Mouse (Mus musculus): ENCODE measurements at regions not wholly inside any gene's neighbourhood (a gene's known extent, or its start where the extent isn't known, plus 50 kb on each side); places are given as distances from the start of the nearest gene placed in this dataset.

DNA sequence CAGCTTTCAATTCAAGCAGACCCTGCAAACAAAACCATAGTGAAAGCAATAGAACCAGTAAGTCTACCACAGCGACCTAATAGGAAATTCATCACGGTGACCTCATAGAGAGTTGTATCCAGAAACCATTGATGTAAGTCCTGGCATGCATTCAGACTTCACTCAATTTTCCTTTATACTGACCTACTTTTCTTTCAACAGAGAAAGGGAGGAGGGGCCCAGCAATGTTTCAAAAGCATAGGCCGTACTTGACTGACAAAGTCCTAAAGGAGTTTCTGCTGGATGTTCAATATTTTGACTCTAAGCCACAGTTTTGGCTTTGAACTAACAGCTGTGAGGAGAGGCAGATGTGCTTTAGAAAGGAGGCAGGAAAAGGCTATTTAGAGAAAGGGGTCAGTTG is 88.4 kb downstream of the AI593442 start:
- DNase-seq (ENCODE audit: low spot score in 2 of 2) = no peak
- intact Hi-C loops (cut with DNase I) = no loop called here

DNA sequence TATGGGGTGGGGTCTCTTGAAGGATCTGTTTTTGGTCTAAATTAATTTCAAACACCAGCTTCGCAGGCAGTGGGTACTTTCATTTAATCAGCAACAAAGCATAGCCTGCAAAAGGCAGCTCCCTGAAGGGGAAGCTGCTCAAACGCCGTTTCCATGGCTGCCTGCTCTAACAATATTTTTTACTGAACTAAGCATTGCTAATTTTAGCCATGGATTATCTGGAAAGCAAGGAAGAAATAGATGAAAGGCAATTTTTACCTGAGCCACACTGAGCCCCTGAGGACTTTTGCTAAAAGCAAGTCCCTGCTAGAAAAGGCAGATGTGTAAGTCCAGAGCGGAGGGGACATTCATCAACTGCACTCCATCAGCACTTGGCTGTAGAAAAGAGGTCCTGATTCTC is 105.5 kb downstream of the AI593442 start:
- DNase-seq (ENCODE audit: low spot score in 2 of 2) = peak; percentile 11 to 12
- intact Hi-C loops (cut with DNase I) = no loop called here

DNA sequence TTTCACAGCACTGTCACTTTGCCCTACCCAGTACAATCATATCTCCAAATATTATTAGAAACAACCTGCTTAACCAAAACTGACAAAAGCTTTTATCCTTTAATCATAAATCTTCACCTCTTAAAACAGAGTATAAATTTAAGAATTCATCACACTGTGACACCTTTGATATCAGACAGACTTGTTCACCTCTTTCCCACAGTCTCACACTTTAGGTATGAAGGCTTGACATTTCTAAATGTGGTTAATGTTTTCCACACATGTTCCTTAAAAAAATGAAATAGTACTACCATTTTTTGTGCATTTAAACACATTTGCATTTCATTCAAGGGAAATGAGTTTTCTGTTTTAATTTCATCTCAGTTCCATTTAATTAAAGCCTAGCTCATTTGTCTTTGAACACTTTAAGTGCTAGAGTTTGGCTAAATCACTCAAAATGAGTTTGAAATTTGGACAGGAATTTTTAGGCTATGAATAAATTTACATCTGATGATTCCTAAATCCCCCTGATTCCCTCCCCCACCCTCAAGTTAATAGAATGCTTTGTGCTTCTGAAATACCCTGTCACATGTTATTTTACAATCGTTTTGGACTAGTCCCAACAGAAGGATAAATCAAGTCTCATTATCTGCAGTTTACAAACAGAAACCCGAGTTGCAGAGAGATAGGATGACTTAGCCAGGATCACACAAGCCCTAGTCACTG is 127.9 kb downstream of the AI593442 start:
- intact Hi-C loops (cut with DNase I) = no loop called here
- DNase-seq (ENCODE audit: low spot score in 2 of 2) = no peak

DNA sequence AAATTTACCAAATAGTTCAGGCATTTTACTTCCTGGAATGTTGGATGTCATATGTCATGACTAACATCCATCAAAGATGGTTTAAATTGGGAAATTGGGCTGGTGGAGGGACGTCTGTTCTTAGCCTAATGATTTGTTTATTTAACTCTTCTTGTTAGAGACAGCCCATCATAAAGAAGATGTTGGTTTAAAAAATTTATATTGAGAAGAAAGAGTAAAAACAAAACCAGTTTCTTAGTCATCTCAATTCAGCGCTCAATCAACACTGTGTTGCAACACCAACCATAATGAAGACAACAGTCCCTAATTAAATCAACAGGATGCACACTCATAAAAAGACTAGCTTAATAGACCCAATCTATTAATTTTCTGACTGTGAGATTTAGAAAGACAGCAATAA is 133.5 kb downstream of the AI593442 start:
- intact Hi-C loops (cut with DNase I) = no loop called here
- no peak for DNase-seq (ENCODE audit: low spot score in 2 of 2)

DNA sequence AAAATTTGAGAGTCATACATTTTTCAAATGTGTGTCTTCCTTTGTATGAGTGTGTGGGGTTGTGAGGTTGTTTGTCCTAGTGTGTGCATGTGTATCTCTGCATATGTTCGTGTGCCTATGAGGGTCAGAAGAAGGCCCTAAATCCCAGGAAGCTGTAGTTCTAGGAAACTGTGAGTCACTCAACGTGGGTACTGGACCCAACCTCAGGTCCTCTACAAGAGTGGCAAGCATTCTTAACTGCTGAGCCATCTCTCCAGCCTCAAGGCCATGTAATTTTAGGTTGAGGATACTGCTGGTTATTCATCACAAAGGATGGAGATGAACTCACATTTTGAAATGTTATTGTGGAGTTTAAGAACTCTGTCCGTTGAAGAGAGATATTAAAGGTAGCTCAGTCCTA is 140.5 kb downstream of the AI593442 start:
- DNase-seq (ENCODE audit: low spot score in 2 of 2) = no peak
- intact Hi-C loops (cut with DNase I) = no loop called here

DNA sequence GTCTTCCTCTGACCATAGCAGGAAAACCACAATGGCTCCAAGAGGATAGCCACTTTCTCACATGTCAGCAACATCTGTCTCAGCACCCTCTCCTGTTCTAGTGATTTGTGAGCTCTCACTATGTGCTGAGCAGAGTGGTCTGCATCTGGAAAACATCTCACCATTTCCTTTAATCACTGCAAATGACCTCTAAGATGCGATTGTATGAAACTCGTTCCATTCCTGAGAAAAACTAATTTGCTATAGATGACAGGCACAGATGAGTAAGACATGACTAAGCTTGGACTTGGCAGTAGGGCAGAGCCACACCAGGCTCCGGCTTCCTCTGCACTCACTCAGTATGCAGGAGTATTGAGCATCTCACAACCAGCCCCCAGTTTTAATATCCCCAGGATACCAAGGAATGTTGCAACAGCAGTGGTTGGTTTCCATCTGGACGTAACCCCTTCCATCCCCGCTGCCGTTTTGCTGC is 150.1 kb downstream of the AI593442 start:
- intact Hi-C loops (cut with DNase I) = no loop called here
- DNase-seq (ENCODE audit: low spot score in 2 of 2) = no peak

DNA sequence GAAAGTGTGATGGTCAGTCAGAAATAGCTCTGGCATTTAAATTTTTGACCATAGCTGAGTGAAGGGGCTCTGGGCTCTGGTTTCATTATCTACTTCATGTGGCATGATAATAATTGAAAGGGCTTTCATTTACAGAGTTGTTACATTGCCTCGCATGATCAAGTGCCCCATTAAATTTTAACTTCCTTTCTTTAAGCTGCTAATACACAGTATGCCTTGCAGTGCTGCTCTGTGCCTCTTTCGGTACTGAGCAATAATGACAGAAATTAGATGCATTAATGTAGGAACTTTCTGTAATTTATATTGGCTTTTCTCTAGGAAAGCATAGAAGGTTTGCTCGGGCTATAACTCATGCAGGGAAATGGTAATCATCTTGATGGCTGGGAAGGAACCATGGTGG is 179.1 kb downstream of the AI593442 start:
- intact Hi-C loops (cut with DNase I) = no loop called here
- DNase-seq (ENCODE audit: low spot score in 2 of 2) = no peak

DNA sequence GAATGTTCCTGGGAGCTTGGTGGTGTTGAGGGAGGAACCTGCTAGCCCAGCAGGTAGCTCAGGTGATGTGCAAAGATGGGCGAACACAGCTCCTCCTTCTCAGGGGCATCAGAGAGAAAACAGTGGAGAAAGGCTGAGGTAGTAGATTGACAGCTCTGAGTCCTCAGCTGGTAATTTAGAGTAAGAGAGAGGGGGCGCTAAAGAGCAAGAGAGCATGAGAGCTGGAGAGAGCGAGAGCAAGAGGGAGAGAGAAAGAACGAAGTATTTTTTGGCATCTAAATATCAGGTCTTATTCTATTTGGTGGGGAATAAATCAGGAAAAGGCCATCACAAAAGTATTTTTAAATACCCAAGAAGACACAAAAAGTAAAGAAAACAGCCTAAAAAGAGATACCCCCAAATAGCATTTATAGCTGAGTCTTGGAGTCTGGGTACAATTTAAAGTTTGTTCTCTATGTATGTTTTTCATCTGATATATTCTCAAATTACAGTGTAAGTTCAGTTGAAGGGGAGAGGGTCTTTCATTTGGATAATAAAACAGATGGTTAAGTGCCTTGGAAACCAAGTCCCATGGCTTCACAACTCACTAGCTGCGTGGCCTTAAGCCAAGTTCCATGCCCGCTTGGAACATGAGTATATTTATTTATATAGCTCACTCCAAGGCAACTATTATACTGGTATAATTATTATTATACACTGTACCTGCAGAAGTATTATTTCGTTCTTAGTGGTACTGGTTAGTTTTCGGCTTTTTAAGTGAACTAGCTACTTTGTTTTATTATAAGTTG is 183.9 kb downstream of the AI593442 start:
- DNase-seq (ENCODE audit: low spot score in 2 of 2) = no peak

DNA sequence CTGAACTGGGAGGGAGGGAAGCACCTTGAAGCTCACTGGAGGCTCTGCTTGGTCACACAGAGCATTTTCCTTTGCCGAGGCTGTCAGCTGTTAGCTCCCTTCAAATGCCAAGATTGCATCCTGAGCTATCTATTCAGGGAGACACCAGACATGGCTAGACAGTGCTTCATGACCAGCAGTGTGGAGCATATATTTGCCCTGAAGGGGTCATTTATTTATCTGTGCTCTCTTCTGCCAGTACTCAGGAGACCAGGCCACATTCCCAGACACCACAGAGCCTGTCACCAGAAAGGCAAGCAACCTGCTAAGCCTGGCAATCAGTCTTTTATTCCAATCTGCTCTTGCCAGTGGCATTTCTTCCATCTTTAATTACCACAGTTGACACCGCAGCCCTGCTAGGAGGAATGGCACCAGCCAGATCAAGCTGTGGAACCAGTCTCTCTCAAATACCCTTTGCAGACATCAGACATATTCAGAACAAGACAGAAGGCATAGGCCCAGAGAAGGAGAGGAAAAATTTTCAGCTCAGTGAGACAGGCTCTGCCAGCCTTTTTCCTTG is 186.6 kb downstream of the AI593442 start:
- no peak for DNase-seq (ENCODE audit: low spot score in 2 of 2)
- intact Hi-C loops (cut with DNase I) = no loop called here

More for the DNA sequence above, 183.9 kb downstream of the AI593442 start:
- intact Hi-C loops (cut with DNase I) = no loop called here

DNA sequence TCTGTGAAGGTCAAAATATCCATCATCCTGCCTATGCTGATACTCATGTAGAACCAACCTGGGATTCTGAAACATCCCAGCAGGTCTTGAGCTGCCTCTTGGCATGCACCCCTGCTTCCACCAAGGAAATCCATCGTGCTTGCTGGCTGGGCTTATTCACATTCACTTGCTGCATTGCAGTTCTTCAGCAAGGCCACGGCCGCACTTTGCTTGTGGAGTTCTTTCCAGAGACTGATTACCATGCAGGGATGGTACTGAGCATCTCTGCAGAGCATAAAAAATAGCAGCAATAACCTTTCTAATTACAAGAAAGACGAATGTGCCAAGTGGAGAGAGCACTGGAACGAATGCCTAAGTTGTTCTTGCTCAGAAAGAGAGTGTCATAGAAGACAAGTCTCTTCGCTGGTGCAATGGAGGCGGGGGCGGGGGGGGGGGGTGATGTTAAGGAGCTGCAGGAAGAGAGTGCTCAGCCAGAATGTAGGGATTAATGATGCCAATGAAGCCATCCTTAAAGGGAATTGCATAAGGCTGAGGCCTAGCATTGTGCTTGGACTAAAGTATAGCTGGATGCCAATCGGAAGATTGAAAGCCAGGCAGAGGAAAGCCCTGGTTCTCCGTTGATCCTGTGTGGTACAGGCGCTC is 205.9 kb downstream of the AI593442 start:
- intact Hi-C loops (cut with DNase I) = no loop called here
- peak in 1 of 2 experiments; percentile 10 for DNase-seq (ENCODE audit: low spot score in 2 of 2)

DNA sequence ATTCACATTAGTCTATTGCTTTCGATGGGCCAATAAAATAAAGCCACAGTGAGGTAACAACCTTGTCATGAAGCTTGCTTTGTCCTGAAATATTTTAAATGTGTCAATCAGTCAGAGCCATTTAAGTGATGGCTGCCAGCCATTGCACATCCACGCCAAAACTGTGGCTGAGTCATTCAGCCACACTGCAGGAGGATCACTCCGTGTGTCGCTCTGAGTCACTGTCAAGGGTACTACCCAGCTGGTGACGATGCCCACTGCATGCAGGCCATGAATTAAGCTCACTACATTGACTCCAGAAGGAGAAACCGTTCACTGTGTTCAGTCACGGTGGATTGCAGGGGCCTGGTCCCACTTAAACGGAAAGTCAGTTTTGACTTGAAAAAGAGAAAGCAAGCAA is 206.7 kb downstream of the AI593442 start:
- intact Hi-C loops (cut with DNase I) = no loop called here
- DNase-seq (ENCODE audit: low spot score in 2 of 2) = peak; percentile 30 to 45

DNA sequence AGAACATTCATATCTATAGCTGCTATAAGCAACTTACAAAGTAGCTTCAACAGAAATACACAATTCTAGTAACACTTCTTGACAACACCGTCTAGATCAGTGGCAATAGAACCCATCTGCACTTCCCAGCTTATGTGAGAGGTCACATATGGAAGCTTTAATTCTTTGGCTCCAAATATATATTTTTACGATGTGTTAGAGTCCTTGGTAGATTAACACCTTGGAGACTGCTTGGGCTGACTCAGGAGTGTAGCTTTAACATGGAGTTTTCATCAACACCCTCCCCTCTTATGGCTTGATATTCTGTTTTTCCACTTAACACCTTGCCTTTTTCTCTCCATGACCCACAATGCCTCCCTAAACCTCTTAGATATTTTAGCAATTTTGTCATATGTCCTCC is 221.1 kb downstream of the AI593442 start:
- intact Hi-C loops (cut with DNase I) = no loop called here

DNA sequence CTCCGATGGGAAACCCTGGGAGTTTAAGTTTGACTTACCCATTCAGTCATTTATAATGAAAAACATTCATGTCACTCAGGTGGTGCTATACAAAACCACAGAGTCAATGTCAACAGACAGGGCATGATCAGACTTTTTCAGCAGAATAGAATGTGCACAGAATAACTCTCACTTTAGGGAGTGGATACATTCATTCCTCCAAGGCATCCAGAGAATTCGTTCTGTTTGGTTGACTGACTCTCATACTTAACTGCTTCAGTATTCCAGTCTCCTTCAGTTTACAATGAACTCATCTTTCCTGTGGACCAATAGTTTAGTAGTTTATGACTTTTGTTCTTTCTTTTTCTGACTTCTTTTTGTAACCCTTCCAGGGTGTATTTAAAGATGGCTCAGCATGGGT is 225.1 kb downstream of the AI593442 start:
- DNase-seq (ENCODE audit: low spot score in 2 of 2) = no peak

More for the DNA sequence above, 221.1 kb downstream of the AI593442 start:
- no peak for DNase-seq (ENCODE audit: low spot score in 2 of 2)

DNA sequence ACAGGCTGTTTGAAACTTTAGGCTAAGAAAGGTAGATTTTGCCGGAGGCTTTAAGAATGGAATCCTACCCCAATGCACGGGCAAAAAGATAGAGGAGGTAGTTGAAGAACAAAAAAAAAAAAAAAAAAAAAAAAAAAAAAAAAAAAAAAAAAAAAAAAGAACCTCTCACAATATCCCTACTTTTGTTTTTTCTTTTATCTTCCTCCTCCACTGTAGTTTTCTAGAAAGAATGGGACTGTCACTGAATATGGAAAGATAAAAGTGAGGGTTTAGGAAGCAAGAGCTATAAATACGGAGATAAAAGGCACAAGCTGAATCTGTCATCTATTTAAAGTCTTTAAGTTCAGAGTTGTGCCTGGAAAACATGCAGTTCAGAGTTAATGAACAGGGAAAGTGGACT is 227.8 kb downstream of the AI593442 start:
- intact Hi-C loops (cut with DNase I) = no loop called here

More for the DNA sequence above, 225.1 kb downstream of the AI593442 start:
- intact Hi-C loops (cut with DNase I) = no loop called here

DNA sequence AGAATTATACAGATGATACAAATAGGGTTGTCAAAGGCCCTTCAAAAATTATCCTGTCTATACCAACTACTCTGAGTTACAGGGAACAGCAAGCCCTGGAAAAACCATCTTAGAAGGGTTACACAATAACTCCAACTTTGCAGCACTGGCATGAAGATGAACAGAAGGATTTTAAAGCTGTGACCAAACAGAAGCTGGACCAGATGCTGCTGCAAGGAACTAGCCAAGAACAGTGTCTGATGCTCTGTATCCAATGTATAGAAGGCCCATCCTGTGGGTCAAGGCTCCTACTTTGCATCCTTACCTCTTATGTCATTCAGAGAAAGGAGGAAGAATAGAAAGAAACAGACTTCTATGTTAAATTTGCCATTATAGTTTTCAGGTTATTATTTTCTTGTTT is 231.3 kb downstream of the AI593442 start:
- intact Hi-C loops (cut with DNase I) = no loop called here
- peak in 1 of 2 experiments; percentile 14 for DNase-seq (ENCODE audit: low spot score in 2 of 2)

More for the DNA sequence above, 227.8 kb downstream of the AI593442 start:
- DNase-seq (ENCODE audit: low spot score in 2 of 2) = no peak

DNA sequence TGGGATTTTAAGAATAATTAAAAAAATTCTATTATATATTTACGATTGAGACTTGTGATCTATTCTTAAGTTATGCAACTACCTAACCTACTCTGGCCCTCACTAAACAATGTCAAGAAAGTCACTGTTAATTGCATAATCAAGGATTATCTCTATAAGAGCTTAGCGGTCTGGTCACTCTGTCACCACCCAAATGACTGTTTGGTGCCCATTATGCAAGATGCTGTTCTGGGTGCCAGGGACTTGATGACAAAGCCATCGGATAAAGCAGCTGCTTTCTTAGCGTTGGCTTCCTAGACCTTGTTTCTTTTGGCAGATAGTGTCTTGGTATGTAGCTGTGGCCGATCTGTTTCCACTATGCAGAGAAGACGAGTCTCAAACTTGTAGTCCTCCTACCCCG is 236.4 kb downstream of the AI593442 start:
- intact Hi-C loops (cut with DNase I) = no loop called here
- no peak for DNase-seq (ENCODE audit: low spot score in 2 of 2)

DNA sequence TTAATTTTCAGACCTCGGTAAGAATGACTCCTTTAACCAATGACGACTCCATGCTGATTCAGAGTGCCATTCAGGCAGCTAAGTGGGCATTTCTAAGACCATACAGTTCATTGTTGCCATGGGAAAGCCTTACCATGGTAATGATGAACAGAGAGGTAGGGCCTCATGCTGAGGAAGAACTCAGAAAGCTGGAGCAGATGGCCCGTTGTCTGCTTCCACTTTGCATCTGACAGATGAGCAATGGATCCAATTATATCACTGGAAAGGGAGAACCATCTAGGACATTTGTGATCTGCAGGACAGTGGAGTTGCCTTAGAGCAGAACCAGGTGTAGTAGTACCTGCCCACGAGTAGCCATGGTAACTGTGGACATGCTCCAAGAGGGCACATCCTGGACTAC is 245.4 kb downstream of the AI593442 start:
- intact Hi-C loops (cut with DNase I) = no loop called here
- DNase-seq (ENCODE audit: low spot score in 2 of 2) = peak; percentile 10 to 16

DNA sequence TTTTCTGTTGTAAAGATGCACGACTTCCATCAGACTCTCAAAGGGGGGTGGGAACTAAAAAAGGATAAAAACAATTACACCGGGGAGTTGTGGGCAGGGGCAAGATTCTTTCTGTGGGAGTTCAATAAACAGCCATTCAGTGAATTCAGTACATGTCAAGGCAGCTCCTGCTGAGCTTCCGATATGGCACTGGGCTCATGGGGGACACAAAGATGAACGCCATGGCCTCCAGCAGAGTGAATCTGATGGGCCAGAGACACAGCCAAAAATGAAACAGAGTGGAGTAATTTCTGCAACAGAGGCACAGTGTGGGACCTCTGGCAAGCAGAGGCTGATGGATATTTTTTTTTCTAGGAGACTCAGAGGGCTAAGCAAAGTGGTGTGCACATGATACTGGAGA is 254.2 kb downstream of the AI593442 start:
- intact Hi-C loops (cut with DNase I) = no loop called here
- DNase-seq (ENCODE audit: low spot score in 2 of 2) = no peak

DNA sequence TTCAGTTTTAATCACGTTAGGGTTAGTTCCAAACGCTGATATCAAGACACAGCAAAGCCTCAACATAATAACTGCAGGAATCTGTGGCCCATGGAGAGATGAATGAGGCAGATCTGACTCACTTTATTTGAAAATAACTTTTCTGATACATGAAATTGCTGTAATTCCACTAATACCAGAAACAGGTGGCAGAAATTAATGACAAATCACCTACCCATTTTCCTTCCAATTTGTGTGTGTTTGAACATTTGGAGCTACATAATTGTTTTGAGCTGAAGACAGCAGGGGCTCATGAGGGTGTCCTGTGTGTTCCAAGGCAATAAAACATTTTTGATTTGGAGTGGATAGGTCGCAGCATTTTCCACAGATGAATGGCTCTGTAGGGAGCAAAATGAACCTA is 254.2 kb upstream of the Zc3h12c start:
- intact Hi-C loops (cut with DNase I) = no loop called here
- DNase-seq (ENCODE audit: low spot score in 2 of 2) = no peak

DNA sequence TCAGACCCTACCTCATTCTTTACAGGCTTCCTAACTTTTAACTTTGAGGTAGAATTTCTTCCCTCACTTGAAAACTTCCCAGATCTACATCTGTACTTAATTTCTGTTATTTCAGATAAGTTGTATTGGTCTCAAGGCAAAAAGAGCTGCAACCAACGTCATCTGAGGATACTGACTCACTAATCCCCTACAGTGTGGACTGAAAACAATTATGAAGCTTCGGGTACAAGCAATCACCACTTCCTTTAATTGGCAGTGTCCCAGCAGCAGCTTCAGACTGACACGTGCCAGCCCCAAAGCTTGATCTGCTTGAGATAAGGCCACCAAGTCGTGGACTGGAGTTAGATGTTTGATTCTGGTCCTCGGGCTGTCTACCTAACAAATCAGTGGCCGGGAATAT is 247.3 kb upstream of the Zc3h12c start:
- intact Hi-C loops (cut with DNase I) = no loop called here
- DNase-seq (ENCODE audit: low spot score in 2 of 2) = no peak
